Mouse (Mus musculus) layer of hippocampus, postnatal 14 days (tissue): ENCODE data around the gene Taf6l. TPM values are rescaled to one million over a fixed set of nuclear protein-coding genes. Genes with fewer than 3 reads are reported as not detected.
"Not testable (repeated sequence)": the region's sequence is repeated elsewhere in the genome, so short reads cannot be mapped to it uniquely, and the experiment has no call there.

Source experiments
- DNase-seq, 2 experiments: peaks; one replicate each; pipeline ENCODE4 v3.0.0; 2021 to 2022; ENCODE audit warnings: low spot score in 2 of 2, mixed read lengths in 1 of 2
- microRNA-seq, 2 experiments: library from miRNA; unstranded; fragments of <30 nt; microRNA quantifications; one replicate each; pipeline ENCODE4 v1.2.0; 2021
- total RNA-seq, 2 experiments: library from RNA; stranded (reverse); gene quantifications; 2 replicates each; pipeline ENCODE4 v1.2.3; 2021

Gene Taf6l
- total RNA-seq, 2 experiments from 2014 or later, result 14.1 to 15.0 TPM

DNA sequence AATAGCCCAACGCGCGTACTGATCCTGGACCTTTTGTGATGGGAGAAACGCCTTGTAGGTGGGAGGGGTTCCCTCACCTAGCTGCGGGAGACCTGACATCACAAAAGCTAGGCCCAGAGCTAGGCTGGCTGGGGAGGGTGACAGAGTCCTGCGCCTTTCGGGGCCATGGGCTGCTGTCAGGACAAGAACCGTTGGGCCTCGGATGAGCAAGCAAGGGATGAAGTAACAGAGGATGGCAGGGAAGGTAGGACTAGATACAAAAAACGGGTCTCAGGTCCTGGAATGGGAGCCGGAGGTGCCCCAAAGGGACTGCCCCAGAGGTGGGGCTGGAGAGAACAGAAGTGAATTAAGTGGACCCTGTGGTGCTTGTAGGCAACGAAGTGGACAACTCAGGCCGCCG, 45.6 kb downstream of the Taf6l start, which contains the start of gene 1700092M07Rik:
TSS of gene 1700092M07Rik (plus strand) at position 116 of the 400 bp plus-strand sequence.
- DNase-seq, result no peak

- no peak for DNase-seq
These were observed 46.6 kb downstream of the Taf6l start for GRCm38 (mm10) chr19:8739646-8740045.

GRCm38 (mm10) chr19:8738911-8739310, 47.3 kb downstream of the Taf6l start:
- DNase-seq, result no peak

GRCm38 (mm10) chr19:8736160-8736467, 50.1 kb downstream of the Taf6l start:
- no peak for DNase-seq

GRCm38 (mm10) chr19:8735389-8736159, 50.6 kb downstream of the Taf6l start, which contains the start of gene Wdr74:
Gene Wdr74, plus strand, starts transcription at chr19:8735827.
- DNase-seq, result peak; percentile 89 to 94

- no peak for DNase-seq
These were observed 51.9 kb downstream of the Taf6l start for GRCm38 (mm10) chr19:8734334-8734733.

DNA sequence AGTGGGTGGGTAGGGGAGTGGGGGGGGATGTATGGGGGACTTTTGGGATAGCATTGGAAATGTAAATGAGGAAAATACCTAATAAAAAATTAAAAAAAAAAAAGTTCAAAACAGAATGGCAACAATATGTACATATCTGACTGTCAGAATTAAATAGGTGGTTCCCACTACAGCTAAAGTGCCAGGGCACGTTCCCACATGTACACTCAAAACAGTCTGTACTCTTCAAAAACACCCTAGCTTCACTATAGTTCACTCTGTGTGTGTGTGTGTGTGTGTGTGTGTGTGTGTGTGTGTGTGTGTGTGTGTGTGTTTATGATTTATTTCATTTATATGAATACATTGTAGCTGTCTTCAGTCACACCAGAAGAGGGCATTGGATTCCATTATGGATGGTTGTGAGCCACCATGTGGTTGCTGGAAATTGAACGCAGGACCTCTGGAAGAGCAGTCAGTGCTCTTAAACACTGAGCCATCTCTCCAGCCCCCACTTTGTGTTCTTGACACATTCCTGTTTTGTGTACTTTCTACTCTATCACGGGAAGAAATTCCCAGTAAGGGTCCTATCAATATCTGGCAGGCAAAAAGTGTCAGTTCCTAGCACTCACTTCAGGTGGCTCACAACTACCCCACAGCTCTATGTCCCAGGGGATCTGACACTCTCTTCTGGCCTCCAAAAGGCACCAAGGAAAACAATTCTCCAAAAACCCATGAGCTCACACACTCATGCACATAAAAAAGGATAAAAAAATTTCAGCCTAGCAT, 57.7 kb downstream of the Taf6l start:
- DNase-seq, result not testable (repeated sequence)

DNA sequence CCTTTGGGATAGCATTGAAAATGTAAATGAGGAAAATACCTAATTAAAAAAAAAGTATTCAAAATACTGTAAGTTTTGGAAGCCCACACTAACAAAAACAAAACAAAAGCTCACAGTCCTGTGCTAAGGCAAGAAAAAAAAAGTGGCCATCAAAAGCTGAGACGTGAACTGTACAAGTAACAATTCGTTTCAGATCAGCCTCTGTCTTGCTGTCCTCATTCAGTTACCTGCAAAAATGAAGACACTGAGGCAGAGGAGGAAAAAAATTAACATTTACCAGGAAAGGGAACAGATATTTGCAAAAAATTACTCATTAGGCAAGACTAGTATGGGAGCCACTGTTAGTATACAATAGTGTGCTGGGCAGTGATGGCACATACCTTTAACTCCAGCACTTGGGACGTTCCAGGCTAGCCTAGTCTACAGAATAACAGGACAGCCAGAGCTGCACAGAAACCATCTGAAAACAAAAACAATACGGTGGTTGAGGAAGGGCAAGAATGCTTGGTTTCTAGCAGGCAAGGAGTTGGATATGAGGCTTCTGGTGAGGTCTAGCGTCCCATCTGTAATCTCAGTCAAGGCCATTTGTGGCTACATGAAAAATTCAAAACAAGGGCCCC, 58.6 kb downstream of the Taf6l start:
- no peak for DNase-seq

DNA sequence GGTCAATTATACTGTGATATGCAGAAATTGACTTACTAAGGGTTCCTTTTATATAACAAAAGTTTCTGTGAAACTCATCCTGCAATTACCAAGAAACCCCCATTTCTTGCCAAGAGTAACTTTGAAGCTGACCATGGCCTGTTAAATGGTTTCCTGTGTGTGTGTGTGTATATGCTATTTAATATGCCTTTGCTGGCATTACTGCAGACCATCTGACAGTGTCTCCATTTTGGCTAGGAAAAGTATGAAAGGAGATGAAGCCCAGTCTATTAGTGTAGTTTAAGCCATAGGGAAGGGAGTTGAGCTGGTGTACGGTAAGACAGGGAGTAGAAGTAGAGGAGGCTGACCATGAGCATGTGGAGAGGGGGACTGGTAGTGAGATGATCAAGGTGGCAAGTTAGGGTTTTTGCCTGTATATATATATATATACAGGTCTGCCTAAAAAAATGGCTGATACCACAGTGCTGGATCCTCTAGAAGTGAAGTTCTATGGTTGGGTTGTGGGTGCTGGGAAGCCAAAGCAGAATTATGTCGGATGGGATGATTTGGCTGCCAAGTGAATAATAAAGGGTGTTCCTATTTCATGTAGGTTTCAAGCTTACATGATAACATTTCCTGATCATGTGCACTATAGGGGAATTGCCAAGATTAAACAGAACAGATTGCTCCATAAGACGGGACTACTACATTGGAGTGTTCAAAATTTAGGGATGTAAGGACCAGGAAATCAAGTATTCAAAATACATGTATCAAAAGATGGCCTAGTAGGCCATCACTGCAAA, 59.4 kb downstream of the Taf6l start:
- no peak for DNase-seq

GRCm38 (mm10) chr19:8725081-8725613, 61.1 kb downstream of the Taf6l start:
- DNase-seq, result no peak

Small RNA genes lying within 50 kb of the gene (microRNA-seq; reads per million reads assigned to microRNA genes)
- 0 reads per million in 2 experiments for gene Mir6992

Other genes starting within 250 kb of the Taf6l start
- gene Slc22a8, start 195.2 kb downstream of the Taf6l start, total RNA-seq, result 10 to 100 TPM; 17.9 to 18.8 TPM
- gene Slc22a6, start 168.4 kb downstream of the Taf6l start, total RNA-seq, result 1 to 10 TPM; 1.6 to 3.3 TPM
- 100 to 1,000 TPM; 162 to 166 TPM for gene Chrm1, start 122.6 kb downstream of the Taf6l start, total RNA-seq
- gene Slc3a2, start 63.0 kb downstream of the Taf6l start, total RNA-seq, result 100 to 1,000 TPM; 188 to 200 TPM
- gene Wdr74, start 50.6 kb downstream of the Taf6l start, total RNA-seq, result 10 to 100 TPM; 39.9 to 47.9 TPM
- gene 1700092M07Rik, start 45.7 kb downstream of the Taf6l start, total RNA-seq, result 1 to 10 TPM; 1.8 to 2.0 TPM
- gene Stx5a, start 45.0 kb downstream of the Taf6l start, total RNA-seq, result 10 to 100 TPM; 64.5 to 71.4 TPM
- 10 to 100 TPM; 79.3 to 91.9 TPM for gene Nxf1, start 29.3 kb downstream of the Taf6l start, total RNA-seq
- 100 to 1,000 TPM; 101 to 108 TPM for gene Tmem223, start 15.4 kb downstream of the Taf6l start, total RNA-seq
- gene Tmem179b, start 11.9 kb downstream of the Taf6l start, total RNA-seq, result 10 to 100 TPM; 10.1 to 12.0 TPM
- 100 to 1,000 TPM; 119 TPM for gene Polr2g, start 12.2 kb upstream of the Taf6l start, total RNA-seq
- gene Zbtb3, start 16.1 kb upstream of the Taf6l start, total RNA-seq, result 1 to 10 TPM; 4.3 TPM
- gene Ttc9c, start 32.9 kb upstream of the Taf6l start, total RNA-seq, result 10 to 100 TPM; 29.8 to 32.1 TPM
- gene Hnrnpul2, start 33.6 kb upstream of the Taf6l start, total RNA-seq, result 100 to 1,000 TPM in 1 of 2 experiments, 10 to 100 TPM in 1; 99.4 to 103 TPM
- gene AC129217.1, start 43.4 kb upstream of the Taf6l start, total RNA-seq, result 1 to 10 TPM in 1 of 2 experiments, not detected in 1; 4.4 TPM
- gene Bscl2, start 51.0 kb upstream of the Taf6l start, total RNA-seq, result 100 to 1,000 TPM in 1 of 2 experiments, 10 to 100 TPM in 1; 96.2 to 107 TPM
- 100 to 1,000 TPM; 220 to 243 TPM for gene Gng3, start 52.8 kb upstream of the Taf6l start, total RNA-seq
- gene Lrrn4cl, start 64.4 kb upstream of the Taf6l start, total RNA-seq, result under 1 TPM; 0.30 to 0.55 TPM
- gene Ubxn1, start 85.1 kb upstream of the Taf6l start, total RNA-seq, result 100 to 1,000 TPM in 1 of 2 experiments, 10 to 100 TPM in 1; 95.4 to 101 TPM
- 10 to 100 TPM; 35.2 to 35.6 TPM for gene Uqcc3, start 94.5 kb upstream of the Taf6l start, total RNA-seq
- 1 to 10 TPM; 5.4 to 7.0 TPM for gene Lbhd1, start 97.3 kb upstream of the Taf6l start, total RNA-seq
- gene Gm49403, start 97.5 kb upstream of the Taf6l start, total RNA-seq, result not detected
- gene 1810009A15Rik, start 102.4 kb upstream of the Taf6l start, total RNA-seq, result 10 to 100 TPM; 24.4 to 26.1 TPM
- gene Gm49416, start 102.5 kb upstream of the Taf6l start, total RNA-seq, result 1 to 10 TPM in 1 of 2 experiments, not detected in 1; 1.1 TPM
- 10 to 100 TPM; 22.0 to 25.4 TPM for gene Ints5, start 106.6 kb upstream of the Taf6l start, total RNA-seq
- gene Ganab, start 111.7 kb upstream of the Taf6l start, total RNA-seq, result 100 to 1,000 TPM; 111 to 114 TPM
- 100 to 1,000 TPM; 144 to 149 TPM for gene B3gat3, start 134.0 kb upstream of the Taf6l start, total RNA-seq
- gene Rom1, start 142.9 kb upstream of the Taf6l start, total RNA-seq, result 1 to 10 TPM; 3.2 to 4.0 TPM
- gene Eml3, start 143.1 kb upstream of the Taf6l start, total RNA-seq, result 10 to 100 TPM; 11.3 to 11.7 TPM
- gene Mta2, start 155.5 kb upstream of the Taf6l start, total RNA-seq, result 10 to 100 TPM; 52.4 to 56.6 TPM
- gene Tut1, start 167.4 kb upstream of the Taf6l start, total RNA-seq, result 10 to 100 TPM; 15.0 to 17.3 TPM
- gene Eef1g, start 180.6 kb upstream of the Taf6l start, total RNA-seq, result 100 to 1,000 TPM; 198 to 230 TPM
- 10 to 100 TPM; 20.7 to 22.5 TPM for gene Ahnak, start 202.9 kb upstream of the Taf6l start, total RNA-seq